Mouse (Mus musculus) embryo, embryonic 9.5 days (tissue): ENCODE data around the gene Mapkapk2.

ENCODE experiments used
- DNase-seq: peaks from one replicate; pipeline ENCODE4 v3.0.0-alpha.2; 2017; ENCODE audit errors: extremely low spot score

The Mapkapk2 gene

GRCm38 (mm10) chr1:131020425-131021310 lies 77.0 kb downstream of the Mapkapk2 start:
- DNase-seq: no peak

GRCm38 (mm10) chr1:131019492-131020098 lies 78.0 kb downstream of the Mapkapk2 start, which contains the start of gene Il10:
Gene Il10, plus strand, starts transcription at chr1:131019845.
- DNase-seq: no peak

GRCm38 (mm10) chr1:131015879-131016278 lies 81.7 kb downstream of the Mapkapk2 start:
- DNase-seq: no peak

DNA sequence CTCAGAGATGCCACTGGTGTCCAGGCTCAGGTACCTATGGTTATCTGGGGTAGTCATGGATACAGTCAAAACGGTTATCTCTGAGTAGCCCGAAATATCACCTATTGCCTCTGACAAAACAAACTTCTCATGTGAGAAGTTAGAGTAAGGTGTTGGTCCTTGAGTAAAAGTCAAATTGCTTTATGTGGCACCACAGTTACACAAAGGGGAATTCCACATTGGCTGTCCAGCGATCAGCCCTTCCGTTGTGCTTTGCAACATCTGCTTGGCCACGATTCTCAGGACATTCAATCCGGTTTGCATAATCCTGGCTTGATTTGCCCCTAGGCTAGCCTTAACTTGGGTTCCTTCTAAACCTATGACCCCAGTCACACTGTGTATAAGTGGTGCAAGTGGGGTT lies 82.3 kb downstream of the Mapkapk2 start:
- no peak for DNase-seq

- DNase-seq: no peak
Observed at GRCm38 (mm10) chr1:131013926-131014325, 83.7 kb downstream of the Mapkapk2 start.

- DNase-seq: no peak
Observed at GRCm38 (mm10) chr1:131012494-131012893, 85.1 kb downstream of the Mapkapk2 start.

GRCm38 (mm10) chr1:131010201-131011153 lies 87.1 kb downstream of the Mapkapk2 start:
- DNase-seq: no peak

- no peak for DNase-seq
Observed at GRCm38 (mm10) chr1:131006069-131006468, 91.6 kb downstream of the Mapkapk2 start.
